Mouse (Mus musculus) C2C12 (cell line): Measurements from ENCODE around the gene Bcl2l10.

ENCODE experiments used
- CTCF ChIP-seq: IDR thresholded peaks from one replicate; pipeline ENCODE4 v1.5.1; 2011; ENCODE audit not compliant: control insufficient read depth, insufficient read depth, insufficient read length
- FOSL1 ChIP-seq: IDR thresholded peaks from one replicate; pipeline ENCODE4 v1.8.0; 2011; ENCODE audit warnings: mild to moderate bottlenecking, low read length; ENCODE audit not compliant: poor library complexity, insufficient read depth, severe bottlenecking
- USF1 ChIP-seq: IDR thresholded peaks from one replicate; pipeline ENCODE4 v1.6.1; 2011; ENCODE audit warnings: low read depth, mild to moderate bottlenecking, control low read depth, moderate library complexity

GRCm38 (mm10) chr9:75385218-75385974 lies 37.8 kb downstream of the Bcl2l10 start:
- no peak for TF ChIP-seq CTCF
- TF ChIP-seq FOSL1: no peak
- no peak for TF ChIP-seq USF1
